Mouse (Mus musculus): ENCODE measurements around the gene Dmwd. TPM values are rescaled to one million over a fixed set of nuclear protein-coding genes. Genes with fewer than 3 reads are reported as not detected.

Dmwd gene
- polyA plus RNA-seq, 1 experiment from 2014 or later, result 5.4 TPM

DNA sequence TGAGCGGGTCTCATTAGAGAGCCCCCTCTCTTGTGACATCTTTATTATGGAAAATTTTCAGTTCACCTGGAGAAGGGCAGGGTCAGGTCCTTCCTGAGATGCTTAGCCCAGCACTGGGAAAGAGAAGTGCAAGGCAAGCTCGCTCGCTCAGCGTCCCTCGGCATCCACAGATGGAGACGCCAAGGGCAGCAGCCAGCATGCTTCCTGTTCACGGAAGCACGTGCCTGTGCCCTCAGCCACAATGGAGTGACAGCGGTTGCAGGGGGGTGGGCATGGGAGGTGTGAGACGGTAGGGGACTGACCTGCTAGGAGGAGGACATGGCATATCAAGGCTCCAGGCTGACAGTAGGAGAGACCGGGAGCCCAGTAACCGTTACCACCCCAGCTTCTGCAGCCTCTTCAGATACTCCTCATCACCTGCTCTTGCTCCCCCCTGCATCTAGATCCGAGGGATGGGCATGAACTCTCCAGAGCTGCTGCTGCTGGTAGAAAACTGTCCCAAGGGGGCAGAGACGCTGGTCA, 28.0 kb upstream of the Dmwd start:
- Histone ChIP-seq H3K4me1 (replicated peaks; ENCODE audit: control insufficient read depth, insufficient read depth, low read length) (no peaks in the 10 kb centered on the region), H3K36me3 (ENCODE audit: control insufficient read depth, insufficient read depth) (peaks cover 93% of the 10 kb centered on the region), H3K9me3 (ENCODE audit: control insufficient read depth) (no peaks in the 10 kb centered on the region), H3K4me2 (replicated peaks; ENCODE audit: low read depth) (no peak overlapping the region), H3K27ac (ENCODE audit: low read depth, low read length) (no peak overlapping the region), H3K9ac (ENCODE audit: low read depth, low read length) (no peak overlapping the region), H3K4me3 (ENCODE audit: low read depth, low read length) (no peak overlapping the region), H3K27me3 (replicated peaks; ENCODE audit: control insufficient read depth, insufficient read depth, low read length) (no peaks in the 10 kb centered on the region)
- 86% methylated on average over 14 of the region's 14 CpGs for WGBS
- ATAC-seq, result no peak
- TF ChIP-seq CTCF (IDR thresholded peaks at IDR 0.05; ENCODE audit: low read depth), result no peak

DNA sequence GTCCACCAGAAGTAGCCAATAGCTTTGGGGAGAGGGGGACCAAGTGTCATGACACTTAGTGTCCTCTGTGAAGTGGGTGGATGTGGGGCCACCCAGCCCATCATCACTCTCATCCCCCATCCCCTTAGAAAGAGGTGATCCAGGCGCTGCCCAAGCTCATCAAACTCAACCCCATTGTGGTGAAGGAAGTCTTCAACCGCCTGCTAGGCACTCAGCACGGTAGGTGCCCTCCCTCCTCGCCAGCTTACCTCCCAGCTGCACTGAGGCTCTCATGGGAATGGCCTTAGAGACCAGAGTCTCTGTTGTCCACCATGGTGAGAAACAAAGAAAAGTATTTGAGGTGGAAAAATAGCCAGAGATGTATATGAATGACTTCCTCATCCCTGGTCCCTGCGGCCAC, 26.8 kb upstream of the Dmwd start:
- Histone ChIP-seq H3K27me3 (replicated peaks; ENCODE audit: control insufficient read depth, insufficient read depth, low read length) (no peaks in the 10 kb centered on the region), H3K9ac (ENCODE audit: low read depth, low read length) (no peak overlapping the region), H3K4me3 (ENCODE audit: low read depth, low read length) (no peak overlapping the region), H3K4me2 (replicated peaks; ENCODE audit: low read depth) (no peak overlapping the region), H3K9me3 (ENCODE audit: control insufficient read depth) (no peaks in the 10 kb centered on the region), H3K4me1 (replicated peaks; ENCODE audit: control insufficient read depth, insufficient read depth, low read length) (no peaks in the 10 kb centered on the region), H3K27ac (ENCODE audit: low read depth, low read length) (no peak overlapping the region), H3K36me3 (ENCODE audit: control insufficient read depth, insufficient read depth) (peaks cover 87% of the 10 kb centered on the region)
- no peak for ATAC-seq
- no peak for TF ChIP-seq CTCF (IDR thresholded peaks at IDR 0.05; ENCODE audit: low read depth)
- 86% methylated on average over 5 of the region's 5 CpGs for WGBS

DNA sequence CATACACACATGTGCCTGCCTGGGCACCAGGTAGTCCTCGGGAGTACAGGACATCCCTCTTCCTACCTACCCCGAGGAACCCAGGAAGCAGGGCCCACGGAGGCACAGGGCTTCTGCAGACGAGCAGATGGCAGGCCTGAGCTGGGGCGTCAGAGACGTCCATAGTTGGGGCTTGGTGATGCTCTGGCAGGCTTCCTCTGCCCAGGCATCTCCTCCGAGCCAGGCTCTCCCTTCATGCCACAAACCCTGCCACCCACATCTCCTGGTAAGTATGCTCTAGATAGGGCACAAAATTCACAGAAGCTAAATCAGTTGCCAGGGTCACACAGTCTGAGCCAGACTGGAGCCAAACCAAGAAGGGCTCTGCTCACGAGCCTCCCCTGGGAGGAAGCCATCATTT, 25.9 kb upstream of the Dmwd start:
- H3K27ac ChIP-seq (ENCODE audit: low read depth, low read length), result no peak overlapping the region
- H3K36me3 ChIP-seq (ENCODE audit: control insufficient read depth, insufficient read depth), result peaks cover 80% of the 10 kb centered on the region
- no peaks in the 10 kb centered on the region for H3K4me1 ChIP-seq (replicated peaks; ENCODE audit: control insufficient read depth, insufficient read depth, low read length)
- TF ChIP-seq CTCF (IDR thresholded peaks at IDR 0.05; ENCODE audit: low read depth), result no peak
- H3K9ac ChIP-seq (ENCODE audit: low read depth, low read length), result no peak overlapping the region
- ATAC-seq, result no peak
- no peak overlapping the region for H3K4me2 ChIP-seq (replicated peaks; ENCODE audit: low read depth)
- 82% methylated on average over 8 of the region's 8 CpGs for WGBS
- no peak overlapping the region for H3K4me3 ChIP-seq (ENCODE audit: low read depth, low read length)
- H3K9me3 ChIP-seq (ENCODE audit: control insufficient read depth), result no peaks in the 10 kb centered on the region
- H3K27me3 ChIP-seq (replicated peaks; ENCODE audit: control insufficient read depth, insufficient read depth, low read length), result no peaks in the 10 kb centered on the region

DNA sequence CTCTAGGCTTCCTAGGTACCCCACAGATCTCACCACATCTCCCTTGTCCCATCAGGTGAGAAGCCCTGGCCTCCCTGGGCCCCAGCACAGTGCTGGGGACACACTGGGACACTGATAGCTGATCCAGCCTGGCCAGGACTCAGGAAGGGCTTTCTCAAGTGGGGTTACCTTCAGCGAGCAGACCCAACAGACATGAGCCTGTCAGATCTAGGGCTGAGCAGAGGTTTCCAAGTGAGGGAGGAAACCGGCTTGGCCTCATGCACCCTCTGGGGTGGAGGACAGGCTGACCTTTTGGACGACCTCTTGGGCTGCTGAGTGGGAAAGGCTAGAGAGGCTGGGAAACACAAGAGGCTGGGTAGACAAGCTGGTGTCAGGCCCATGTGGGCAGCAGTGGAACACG, 24.9 kb upstream of the Dmwd start:
- Histone ChIP-seq H3K4me2 (replicated peaks; ENCODE audit: low read depth) (no peak overlapping the region), H3K9me3 (ENCODE audit: control insufficient read depth) (no peaks in the 10 kb centered on the region), H3K4me1 (replicated peaks; ENCODE audit: control insufficient read depth, insufficient read depth, low read length) (no peaks in the 10 kb centered on the region), H3K27ac (ENCODE audit: low read depth, low read length) (no peak overlapping the region), H3K27me3 (replicated peaks; ENCODE audit: control insufficient read depth, insufficient read depth, low read length) (no peaks in the 10 kb centered on the region), H3K4me3 (ENCODE audit: low read depth, low read length) (no peak overlapping the region), H3K9ac (ENCODE audit: low read depth, low read length) (no peak overlapping the region), H3K36me3 (ENCODE audit: control insufficient read depth, insufficient read depth) (peaks cover 73% of the 10 kb centered on the region)
- TF ChIP-seq CTCF (IDR thresholded peaks at IDR 0.05; ENCODE audit: low read depth), result no peak
- 71% methylated on average over 4 of the region's 4 CpGs for WGBS
- ATAC-seq, result no peak

DNA sequence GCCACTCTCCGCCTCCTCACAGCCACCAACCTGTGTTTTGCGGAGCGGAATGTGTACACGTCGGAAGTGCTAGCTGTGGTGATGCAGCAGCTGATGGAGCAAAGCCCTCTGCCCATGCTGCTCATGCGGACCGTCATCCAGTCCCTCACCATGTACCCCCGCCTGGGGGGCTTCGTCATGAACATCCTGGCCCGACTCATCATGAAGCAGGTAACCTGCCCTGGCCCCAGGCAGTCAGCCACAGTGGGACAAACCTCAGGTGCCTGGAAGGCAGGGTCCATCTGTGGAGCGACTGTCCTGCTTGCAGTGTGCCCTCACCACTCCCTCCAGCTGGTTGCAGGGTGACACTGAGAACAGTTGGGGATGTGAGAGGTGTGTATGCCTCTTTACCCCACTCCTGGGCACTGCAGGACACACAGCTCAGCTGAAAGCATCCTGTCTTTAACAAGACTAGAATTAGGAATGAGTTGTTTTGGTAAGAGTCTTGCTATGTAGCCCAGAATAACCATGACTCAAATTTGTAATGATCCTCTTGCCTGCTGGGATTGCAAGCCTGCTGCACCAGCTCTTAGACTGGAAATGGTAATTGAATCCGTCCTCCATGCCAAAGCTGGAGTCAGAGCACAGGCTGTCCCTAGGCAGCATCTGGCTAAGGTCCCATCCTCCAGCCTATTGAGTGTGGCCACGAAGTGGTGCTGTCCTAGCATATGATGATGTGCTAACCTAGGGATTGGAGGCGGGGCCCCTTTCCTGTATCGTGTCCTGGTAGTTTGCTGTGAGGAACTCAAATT, 23.5 kb upstream of the Dmwd start:
- H3K36me3 ChIP-seq (ENCODE audit: control insufficient read depth, insufficient read depth), result peaks cover 59% of the 10 kb centered on the region

DNA sequence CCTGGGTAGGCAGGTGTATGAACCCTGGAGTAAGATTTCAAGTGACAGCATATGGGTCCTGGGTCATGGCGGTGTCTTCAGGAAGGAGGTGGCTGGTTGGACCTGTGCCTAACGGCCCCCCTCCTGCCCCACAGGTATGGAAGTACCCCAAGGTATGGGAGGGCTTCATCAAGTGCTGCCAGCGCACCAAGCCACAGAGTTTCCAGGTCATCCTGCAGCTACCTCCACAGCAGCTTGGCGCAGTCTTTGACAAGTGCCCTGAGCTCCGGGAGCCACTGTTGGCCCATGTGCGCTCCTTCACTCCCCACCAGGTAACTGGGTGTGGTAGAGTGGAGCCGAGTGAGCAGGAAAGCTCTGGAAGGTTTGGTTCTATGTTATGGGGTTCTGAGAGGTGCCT, 22.9 kb upstream of the Dmwd start:
- H3K4me1 ChIP-seq (replicated peaks; ENCODE audit: control insufficient read depth, insufficient read depth, low read length), result no peaks in the 10 kb centered on the region
- H3K4me3 ChIP-seq (ENCODE audit: low read depth, low read length), result no peak overlapping the region
- 93% methylated on average over 7 of the region's 7 CpGs for whole genome bisulfite sequencing
- H3K9ac ChIP-seq (ENCODE audit: low read depth, low read length), result no peak overlapping the region
- ATAC-seq, result no peak
- peaks cover 53% of the 10 kb centered on the region for H3K36me3 ChIP-seq (ENCODE audit: control insufficient read depth, insufficient read depth)
- no peak for TF ChIP-seq CTCF (IDR thresholded peaks at IDR 0.05; ENCODE audit: low read depth)
- H3K27ac ChIP-seq (ENCODE audit: low read depth, low read length), result no peak overlapping the region
- no peaks in the 10 kb centered on the region for H3K27me3 ChIP-seq (replicated peaks; ENCODE audit: control insufficient read depth, insufficient read depth, low read length)
- no peaks in the 10 kb centered on the region for H3K9me3 ChIP-seq (ENCODE audit: control insufficient read depth)
- H3K4me2 ChIP-seq (replicated peaks; ENCODE audit: low read depth), result no peak overlapping the region

More for the DNA sequence above, 23.5 kb upstream of the Dmwd start:
- no peak for ATAC-seq
- H3K4me3 ChIP-seq (ENCODE audit: low read depth, low read length), result no peak overlapping the region
- no peak overlapping the region for H3K4me2 ChIP-seq (replicated peaks; ENCODE audit: low read depth)
- WGBS, result 87% methylated on average over 15 of the region's 15 CpGs
- no peaks in the 10 kb centered on the region for H3K4me1 ChIP-seq (replicated peaks; ENCODE audit: control insufficient read depth, insufficient read depth, low read length)
- H3K27ac ChIP-seq (ENCODE audit: low read depth, low read length), result no peak overlapping the region
- no peaks in the 10 kb centered on the region for H3K9me3 ChIP-seq (ENCODE audit: control insufficient read depth)
- no peak overlapping the region for H3K9ac ChIP-seq (ENCODE audit: low read depth, low read length)
- no peaks in the 10 kb centered on the region for H3K27me3 ChIP-seq (replicated peaks; ENCODE audit: control insufficient read depth, insufficient read depth, low read length)
- TF ChIP-seq CTCF (IDR thresholded peaks at IDR 0.05; ENCODE audit: low read depth), result no peak

Measured in intestine, postnatal 0 days (tissue).